Mouse (Mus musculus): ENCODE results near the gene Rpl37a.

DNA sequence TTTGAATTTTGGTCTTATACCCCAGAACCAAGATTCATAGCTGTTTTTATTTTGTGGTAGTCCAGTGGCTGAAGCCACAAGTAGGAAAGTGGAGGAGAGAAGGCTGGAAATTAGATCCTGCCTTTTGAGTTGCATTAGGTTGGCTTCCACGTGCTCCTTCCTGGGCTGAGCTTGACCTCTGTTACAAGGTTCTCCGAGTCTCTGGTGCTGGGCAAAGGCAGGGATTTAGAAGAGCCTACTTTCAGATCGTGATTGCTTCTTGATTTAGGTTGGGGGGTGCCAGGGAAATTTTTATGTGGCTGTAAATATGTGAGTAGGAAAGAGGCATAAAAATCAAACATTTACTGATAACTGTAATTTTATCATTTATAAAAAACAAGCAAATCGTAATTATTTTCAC lies 3.5 kb downstream of the Rpl37a start:
- no peak for TF ChIP-seq MYOD1 (IDR thresholded peaks at IDR 0.05; ENCODE audit: control insufficient read depth, insufficient read length, low read depth)
- TF ChIP-seq CTCF (IDR thresholded peaks at IDR 0.05; ENCODE audit: control insufficient read depth, insufficient read depth, insufficient read length), result no peak
- no peak for TF ChIP-seq CEBPB (IDR thresholded peaks at IDR 0.05; ENCODE audit: low read depth)
- TF ChIP-seq MAX (IDR thresholded peaks at IDR 0.05), result no peak

All from C2C12 (cell line).